Mouse (Mus musculus): ENCODE results near the gene Actn4.

DNA sequence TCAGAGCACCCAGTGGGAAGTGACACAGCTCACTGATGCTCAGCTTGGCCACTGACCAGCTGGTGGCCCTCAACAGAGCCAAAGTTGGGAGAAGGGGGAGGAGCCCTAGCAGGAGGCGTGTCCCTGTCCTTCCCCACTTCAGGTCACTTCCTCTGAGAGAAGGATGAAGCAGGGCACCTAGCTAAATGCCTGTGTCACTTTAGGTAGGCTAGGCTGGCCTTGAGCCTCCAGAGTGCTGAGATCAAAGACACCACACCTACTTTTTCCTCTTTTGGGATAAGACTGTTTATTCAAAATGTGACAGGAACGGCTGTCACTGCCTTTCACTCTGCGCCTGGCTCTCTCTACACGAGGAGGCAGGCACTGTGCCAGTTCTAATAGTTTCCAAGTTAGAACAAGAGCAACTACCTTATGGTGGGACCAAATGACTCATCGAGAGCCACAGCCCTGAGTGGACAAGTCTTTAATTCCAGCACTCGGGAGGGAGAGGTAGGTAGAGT is 9.7 kb upstream of the Actn4 start:
- no peak for TF ChIP-seq POLR2A (IDR thresholded peaks at IDR 0.05; ENCODE audit: borderline replicate concordance, insufficient read depth, low read length)
- no peak for TF ChIP-seq CTCF (IDR thresholded peaks at IDR 0.05; ENCODE audit: borderline replicate concordance, insufficient read depth, low read depth, low read length)

All from cerebellum, adult 2 months (tissue).